Mouse (Mus musculus): ENCODE measurements around the gene Sox5.

Gene Sox5

DNA sequence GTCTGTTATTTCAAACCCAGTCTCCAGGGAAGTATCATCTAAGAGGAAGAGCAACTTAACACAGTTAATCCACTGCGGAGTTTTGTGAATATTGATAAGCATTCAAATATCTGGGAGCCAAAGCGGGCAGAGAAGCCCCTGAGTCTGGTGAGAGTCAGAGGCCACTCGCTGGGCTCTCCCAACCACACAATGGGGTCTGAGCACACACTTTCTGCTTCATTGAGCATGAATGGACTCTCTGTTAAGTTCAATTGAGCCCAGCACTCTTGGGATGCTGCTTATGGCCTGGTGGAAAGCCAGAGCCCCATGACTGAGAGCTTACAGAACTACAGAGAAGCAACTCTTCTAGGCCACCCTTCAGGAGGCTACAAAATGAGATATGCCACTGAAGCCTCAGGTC, 221.6 kb downstream of the Sox5 start:
- no peak for DNase-seq

- no peak for DNase-seq
Observed at GRCm38 (mm10) chr6:144553476-144553875, 228.3 kb downstream of the Sox5 start.

GRCm38 (mm10) chr6:144548991-144549390, 232.8 kb downstream of the Sox5 start:
- DNase-seq, result no peak

GRCm38 (mm10) chr6:144547141-144547540, 234.6 kb downstream of the Sox5 start:
- no peak for DNase-seq

- DNase-seq, result no peak
Observed at GRCm38 (mm10) chr6:144545549-144545948, 236.2 kb downstream of the Sox5 start.

- DNase-seq, result no peak
Observed at GRCm38 (mm10) chr6:144541316-144541715, 240.5 kb downstream of the Sox5 start.

DNA sequence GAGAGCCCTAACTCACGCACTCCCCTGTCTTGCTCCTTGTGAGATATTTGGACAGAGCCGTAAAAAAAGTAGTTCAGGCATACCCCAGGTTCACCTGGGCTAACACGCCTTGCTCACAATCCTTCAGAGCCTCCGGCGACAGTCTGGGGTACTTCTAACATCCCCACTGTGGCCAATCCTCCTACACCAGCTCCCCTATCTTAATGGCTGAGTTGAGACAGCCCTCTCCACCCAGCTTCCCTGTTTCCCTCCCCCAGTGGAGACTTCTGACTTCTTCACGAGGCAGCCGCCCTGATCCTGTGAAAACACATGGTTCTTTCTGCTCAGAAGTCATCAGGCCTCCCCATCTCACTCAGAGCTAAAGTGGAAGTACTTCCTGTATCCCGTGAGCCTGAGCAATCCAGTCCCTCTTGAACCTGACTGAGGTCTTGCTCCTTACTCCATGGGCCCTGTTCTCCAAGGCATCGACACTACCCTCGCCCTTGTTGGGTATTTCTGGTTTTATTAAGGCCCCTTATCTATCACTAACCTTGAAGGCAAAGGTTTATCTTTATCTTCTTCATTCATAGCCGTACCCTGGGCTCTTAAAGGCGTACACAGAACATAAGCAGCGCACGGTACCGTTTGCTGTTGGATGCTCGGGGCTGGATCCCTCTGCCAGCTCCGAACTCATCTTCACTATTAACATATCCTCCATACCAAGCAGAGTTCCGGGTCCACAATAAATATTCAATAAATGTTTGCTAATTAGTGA, 242.2 kb downstream of the Sox5 start:
- DNase-seq, result no peak

DNA sequence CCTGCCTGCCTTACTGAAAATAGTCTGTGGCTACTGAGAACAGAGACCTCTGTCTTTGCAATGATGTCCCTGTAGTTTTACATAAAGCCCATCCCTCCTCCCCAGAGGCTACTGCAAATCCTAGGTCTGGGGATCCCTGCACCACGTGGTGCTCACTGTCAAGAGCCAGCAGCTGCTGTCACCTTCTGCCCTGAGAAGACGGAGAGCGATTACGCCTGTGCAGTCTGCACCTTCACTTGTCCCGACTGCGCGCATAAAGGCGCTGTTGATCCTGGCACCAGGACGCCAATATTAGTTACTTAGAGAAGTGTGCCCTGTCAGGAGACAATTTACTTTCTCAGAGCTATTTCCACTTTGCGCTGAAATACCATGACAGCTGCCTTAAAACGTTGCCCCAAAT, 258.3 kb downstream of the Sox5 start:
- no peak for DNase-seq

- DNase-seq, result no peak
Observed at GRCm38 (mm10) chr6:144518811-144519210, 263.0 kb downstream of the Sox5 start.

- DNase-seq, result no peak
Observed at GRCm38 (mm10) chr6:144515905-144516304, 265.9 kb downstream of the Sox5 start.

- DNase-seq, result peak; percentile 21 to 27
Observed at GRCm38 (mm10) chr6:144513761-144514160, 268.0 kb downstream of the Sox5 start.

GRCm38 (mm10) chr6:144511925-144512324, 269.9 kb downstream of the Sox5 start:
- DNase-seq, result no peak

DNA sequence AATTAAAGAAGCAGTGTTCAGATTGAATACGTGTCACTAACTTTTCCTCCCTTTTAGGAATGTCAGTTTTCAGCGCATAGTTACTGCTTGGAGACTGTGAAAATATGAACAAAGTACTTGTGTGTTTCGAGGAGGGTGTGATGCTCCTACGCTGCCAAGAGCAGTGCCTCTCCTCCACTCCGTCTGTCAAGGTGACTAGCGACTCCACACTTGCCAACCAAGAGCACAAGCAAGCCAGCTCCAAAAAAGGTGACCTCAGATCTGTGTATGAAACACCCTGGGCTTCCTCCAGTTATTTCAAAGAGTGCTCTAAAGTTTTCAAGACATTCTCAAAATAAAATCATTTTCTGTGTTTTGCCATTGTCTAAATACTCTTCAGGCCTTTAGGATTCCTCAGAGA, 271.6 kb downstream of the Sox5 start:
- no peak for DNase-seq

GRCm38 (mm10) chr6:144504197-144504551, 277.6 kb downstream of the Sox5 start:
- DNase-seq, result no peak

DNA sequence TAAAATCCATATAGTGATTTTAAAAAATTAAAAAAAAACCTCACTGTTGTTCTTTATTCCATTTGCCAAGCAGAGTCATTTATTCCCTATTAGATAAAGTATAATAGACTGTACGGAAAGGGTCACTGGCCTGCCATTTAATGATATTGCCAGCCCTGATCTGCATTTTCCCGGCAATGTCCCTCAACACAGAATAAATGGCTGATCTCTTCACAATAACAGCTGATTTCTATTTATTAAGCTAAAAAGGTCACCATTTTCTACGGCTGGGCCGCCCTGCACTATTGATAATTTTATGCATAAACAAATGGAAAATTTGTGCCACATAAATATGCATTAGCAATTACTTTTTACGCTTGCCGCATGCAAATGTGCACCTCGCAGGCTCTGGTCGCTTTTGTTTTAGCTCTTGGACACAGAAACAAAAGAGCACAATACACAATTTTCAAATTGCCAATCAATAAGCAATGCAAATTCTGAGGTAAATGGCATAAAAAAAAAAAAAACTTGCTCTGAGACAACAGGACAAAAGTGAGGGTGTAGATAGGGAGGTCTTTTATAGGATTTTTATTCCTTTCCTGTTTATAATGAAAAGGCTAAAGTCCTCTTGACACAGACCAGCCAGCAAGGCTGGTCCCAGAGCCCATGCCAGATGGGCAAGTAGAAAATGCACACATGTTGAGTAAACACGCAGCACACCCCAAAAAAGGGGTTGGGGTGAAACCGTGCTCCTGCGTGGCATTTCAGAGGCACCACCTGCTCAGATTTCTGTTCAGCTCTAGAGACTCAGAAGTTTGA, 278.2 kb downstream of the Sox5 start:
- no peak for DNase-seq

DNA sequence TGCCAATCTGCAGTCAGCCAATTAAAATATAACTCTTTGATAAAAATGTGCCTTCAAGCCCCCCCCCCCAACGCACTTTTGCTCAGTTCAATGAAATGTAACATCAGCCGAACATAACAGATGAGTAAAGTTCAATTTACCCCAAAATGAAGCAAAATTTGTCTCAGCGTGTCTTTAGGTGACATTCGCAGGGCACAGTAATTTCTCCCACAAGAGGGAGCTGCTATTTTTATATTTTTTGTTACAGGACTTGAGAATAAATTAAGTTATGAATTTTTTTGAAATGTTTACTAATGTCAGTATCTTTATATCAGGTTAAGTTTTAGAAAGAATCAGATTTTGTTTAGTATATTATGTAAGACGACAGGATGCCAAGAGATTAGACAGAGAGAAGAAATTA, 280.3 kb downstream of the Sox5 start:
- no peak for DNase-seq

DNA sequence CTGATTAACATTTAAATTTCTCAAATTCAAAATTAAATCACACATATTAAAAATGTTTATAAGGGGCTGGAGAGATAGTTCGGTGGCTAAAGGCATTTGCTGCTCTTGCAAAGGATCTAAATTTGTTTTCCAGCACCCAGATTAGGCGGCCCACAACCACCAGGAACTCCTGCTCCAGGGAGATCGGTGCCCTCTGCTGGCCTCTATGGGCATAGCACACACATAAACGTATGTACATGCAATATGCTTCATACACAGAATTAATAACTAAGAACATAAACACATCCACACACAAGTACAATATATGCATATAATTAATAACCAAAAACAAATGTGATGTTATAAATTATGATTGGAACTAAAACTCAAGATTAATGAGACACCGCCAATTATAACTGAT, 283.6 kb downstream of the Sox5 start:
- DNase-seq, result no peak

- DNase-seq, result peak; percentile 32 to 58
Observed at GRCm38 (mm10) chr6:144491761-144492415, 289.9 kb downstream of the Sox5 start.

- DNase-seq, result no peak
Observed at GRCm38 (mm10) chr6:144490896-144491295, 290.9 kb downstream of the Sox5 start.

DNA sequence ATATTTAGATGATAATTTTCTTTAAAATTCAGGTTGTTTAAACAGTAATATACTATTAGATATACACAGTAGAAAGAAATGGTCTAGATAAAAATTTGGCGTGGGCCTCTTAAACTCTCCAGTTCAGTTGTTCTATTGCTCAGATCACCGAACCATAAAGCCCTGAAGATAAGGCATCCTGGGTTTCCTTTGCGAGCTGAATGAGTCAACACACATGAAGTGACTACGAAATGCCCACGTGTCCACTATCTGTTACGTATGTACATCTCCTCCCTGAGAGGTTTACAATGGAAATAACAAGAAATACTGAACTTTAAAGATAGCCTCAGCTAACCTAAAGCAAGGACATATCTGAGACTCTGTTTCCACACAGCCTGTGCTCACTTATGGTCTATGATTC, 296.2 kb downstream of the Sox5 start:
- DNase-seq, result no peak

DNA sequence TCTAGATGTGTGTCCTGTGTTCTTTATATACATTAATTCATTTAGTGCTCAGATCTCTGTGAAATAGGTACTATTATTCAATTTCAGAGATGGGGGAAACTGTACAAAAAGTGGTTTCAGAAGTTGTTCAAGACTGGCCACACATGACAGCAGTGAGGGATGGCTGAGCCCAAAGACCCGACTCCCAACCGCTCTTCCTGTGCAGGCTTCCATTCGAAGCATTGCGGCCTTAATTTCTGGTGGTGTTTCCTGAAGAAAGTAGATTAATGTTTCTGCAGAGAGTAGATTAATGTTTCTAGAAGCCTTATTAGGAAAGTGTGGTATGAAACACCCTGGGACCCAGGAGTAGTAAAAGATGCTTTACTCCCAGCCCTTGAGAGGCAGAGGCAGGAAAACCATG, 298.6 kb downstream of the Sox5 start:
- no peak for DNase-seq

GRCm38 (mm10) chr6:144480648-144481528, 300.9 kb downstream of the Sox5 start:
- no peak for DNase-seq

GRCm38 (mm10) chr6:144479861-144480260, 301.9 kb downstream of the Sox5 start:
- DNase-seq, result no peak
